Comparison of ENCODE assay signal across 8 mouse cellular contexts in the genomic region with DNA sequence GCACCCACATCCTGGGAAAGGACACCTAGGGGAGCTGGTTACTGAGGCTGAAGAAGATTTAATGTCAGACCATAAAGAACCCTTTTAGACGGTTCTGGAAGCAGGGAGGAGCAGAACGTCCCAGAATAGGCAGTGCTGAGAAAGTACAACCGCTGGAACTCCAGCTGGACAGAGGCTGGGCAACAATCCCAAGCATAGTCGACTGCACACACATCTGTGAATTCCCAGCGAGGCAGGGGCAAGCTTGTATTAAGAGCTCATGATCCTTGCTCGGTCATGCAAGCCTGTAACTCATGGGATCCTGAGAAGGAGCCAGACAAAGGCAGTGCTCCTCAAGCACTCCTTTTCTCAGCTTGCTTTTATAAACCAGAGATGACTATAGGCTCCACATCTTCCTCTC.
DNase-seq lines count a peak whose midpoint lies in the region; ATAC-seq lines count a peak whose summit lies in the region.

No protein-coding gene starts in this region.

- H3K9me3 ChIP-seq in kidney, embryonic 14.5 days (ENCODE audit: control insufficient read depth, low read length): no peaks in the 10 kb centered on the region

- peak overlapping the region; percentile 65 for H3K27ac ChIP-seq in kidney, embryonic 14.5 days (ENCODE audit: low read depth, low read length)

- WGBS in kidney, embryonic 14.5 days: 34% methylated on average over 6 of the region's 6 CpGs

- H3K9ac ChIP-seq in kidney, embryonic 14.5 days (ENCODE audit: low read depth, low read length): no peak overlapping the region

- 0 out of 2 replicates have a peak, but pooled peaks cover 8% of the 10 kb centered on the region for H3K4me1 ChIP-seq in kidney, embryonic 14.5 days (ENCODE audit: control insufficient read depth, insufficient read depth, low read length)

- no peak overlapping the region for H3K4me3 ChIP-seq in kidney, embryonic 14.5 days (ENCODE audit: low read length)

- H3K4me2 ChIP-seq in kidney, embryonic 14.5 days (replicated peaks; ENCODE audit: low read depth, low read length): no peak overlapping the region

- H3K36me3 ChIP-seq in kidney, embryonic 14.5 days (ENCODE audit: control insufficient read depth, insufficient read depth, low read length): peaks cover 61% of the 10 kb centered on the region

- DNase-seq in kidney, adult 11 months: no peak
- DNase-seq in gastrocnemius, postnatal 10 days: peak; percentile 57
- peak; percentile 75 for DNase-seq in heart, postnatal 4 days
- peak; percentile 39 for DNase-seq in lung, postnatal 36 days
- DNase-seq in thymus, postnatal 10 days (ENCODE audit: low spot score in 2 of 2): no peak
- DNase-seq in layer of hippocampus, postnatal 14 days (ENCODE audit: low spot score in 2 of 2): no peak
- DNase-seq in left cerebral cortex, adult 8-10 months (ENCODE audit: low spot score in 2 of 2): no peak

- peak; percentile 58; the same call in 1 of the 2 replicates for ATAC-seq in kidney, embryonic 14.5 days (ENCODE audit: low FRiP score, low TSS enrichment)

- H3K27me3 ChIP-seq in kidney, embryonic 14.5 days (ENCODE audit: control insufficient read depth, insufficient read depth, low read length): no peaks in the 10 kb centered on the region

Comparison
In these comparisons a context has a peak if more than half of its experiments do, and no peak if none do; other contexts are left out.
1. DNase-seq: peak in gastrocnemius, postnatal 10 days (single experiment), heart, postnatal 4 days (single experiment) and lung, postnatal 36 days (single experiment); none in kidney, adult 11 months (single experiment), thymus, postnatal 10 days (0 of 2), layer of hippocampus, postnatal 14 days (0 of 2) and left cerebral cortex, adult 8-10 months (0 of 2).